Mouse (Mus musculus): ENCODE results near the gene Ugt1a5.
"Not testable (repeated sequence)": the region's sequence is repeated elsewhere in the genome, so short reads cannot be mapped to it uniquely, and the experiment has no call there.

Gene Ugt1a5

DNA sequence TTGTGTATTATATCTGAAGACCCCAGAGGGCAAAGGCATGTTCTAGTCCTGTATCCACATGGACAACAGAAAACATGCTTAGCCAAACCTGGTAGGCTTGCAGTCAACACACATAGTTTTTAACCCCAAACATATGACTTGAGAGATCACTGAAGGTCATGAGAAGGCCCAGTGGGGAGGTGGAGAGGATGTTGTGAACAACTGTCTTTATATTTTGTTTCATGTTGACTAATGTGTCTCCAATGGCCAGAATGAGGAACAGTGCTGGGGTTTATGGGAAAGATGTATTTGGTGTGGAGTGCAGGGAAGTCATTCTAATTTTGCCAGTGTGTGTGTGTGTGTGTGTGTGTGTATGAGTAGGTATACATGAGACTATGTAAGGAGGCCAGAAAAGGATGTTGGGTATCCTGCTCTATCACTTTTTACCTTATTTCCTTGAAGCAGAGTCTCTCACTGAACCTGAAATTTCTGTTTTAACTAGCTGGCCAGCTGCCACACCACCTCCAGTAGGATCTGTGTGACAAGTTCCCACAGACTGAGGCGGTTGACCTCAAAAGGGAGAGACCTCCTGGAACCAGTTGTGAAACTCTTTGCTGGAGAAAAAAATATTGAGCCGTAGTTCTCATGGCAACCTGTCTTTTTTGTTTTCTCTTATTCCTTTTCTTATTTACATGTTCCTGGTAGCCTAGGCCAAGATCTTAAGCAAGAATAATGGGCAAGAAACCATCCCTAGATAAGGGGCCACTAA, 58.4 kb downstream of the Ugt1a5 start:
- DNase-seq (ENCODE audit: low read depth, low spot score): no peak

DNA sequence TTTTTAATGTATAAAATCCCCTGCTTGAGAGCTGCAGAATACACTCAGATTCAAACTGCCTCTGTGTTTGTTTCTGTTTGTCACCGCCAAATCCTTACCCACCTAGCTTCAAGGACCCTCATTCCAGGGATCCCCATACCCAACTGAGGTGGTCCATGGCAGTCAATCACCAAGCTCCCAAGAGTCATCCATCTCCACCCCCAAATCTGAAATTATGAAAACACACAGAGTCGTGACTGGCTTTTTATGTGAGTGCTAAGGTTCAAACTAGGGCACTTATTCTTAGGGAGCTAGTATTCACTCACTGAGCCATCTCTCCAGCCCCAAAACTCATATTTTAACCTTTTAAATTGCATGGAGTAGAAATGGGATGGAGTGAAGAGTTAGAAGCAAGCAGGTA, 59.5 kb downstream of the Ugt1a5 start:
- DNase-seq (ENCODE audit: low read depth, low spot score): not testable (repeated sequence)

DNA sequence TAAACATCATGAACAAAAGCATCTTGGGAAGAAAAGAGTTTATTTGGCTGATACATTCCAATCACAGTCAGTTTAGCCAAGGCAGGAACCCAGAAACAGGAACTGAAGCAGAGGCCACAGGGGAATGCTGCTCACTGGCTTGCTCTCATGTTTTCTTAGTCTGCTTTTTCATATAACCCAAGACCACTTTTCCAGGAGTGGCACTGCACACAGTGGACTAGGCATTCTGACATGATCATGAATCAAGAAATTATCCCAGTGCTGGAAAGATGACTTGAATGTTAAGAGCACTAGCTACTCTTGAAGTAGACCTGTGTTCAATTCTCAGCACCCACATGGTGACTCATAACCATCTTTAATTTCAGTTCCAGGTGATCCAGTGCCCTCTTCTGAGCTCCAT, 59.9 kb downstream of the Ugt1a5 start:
- DNase-seq (ENCODE audit: low read depth, low spot score): no peak

DNA sequence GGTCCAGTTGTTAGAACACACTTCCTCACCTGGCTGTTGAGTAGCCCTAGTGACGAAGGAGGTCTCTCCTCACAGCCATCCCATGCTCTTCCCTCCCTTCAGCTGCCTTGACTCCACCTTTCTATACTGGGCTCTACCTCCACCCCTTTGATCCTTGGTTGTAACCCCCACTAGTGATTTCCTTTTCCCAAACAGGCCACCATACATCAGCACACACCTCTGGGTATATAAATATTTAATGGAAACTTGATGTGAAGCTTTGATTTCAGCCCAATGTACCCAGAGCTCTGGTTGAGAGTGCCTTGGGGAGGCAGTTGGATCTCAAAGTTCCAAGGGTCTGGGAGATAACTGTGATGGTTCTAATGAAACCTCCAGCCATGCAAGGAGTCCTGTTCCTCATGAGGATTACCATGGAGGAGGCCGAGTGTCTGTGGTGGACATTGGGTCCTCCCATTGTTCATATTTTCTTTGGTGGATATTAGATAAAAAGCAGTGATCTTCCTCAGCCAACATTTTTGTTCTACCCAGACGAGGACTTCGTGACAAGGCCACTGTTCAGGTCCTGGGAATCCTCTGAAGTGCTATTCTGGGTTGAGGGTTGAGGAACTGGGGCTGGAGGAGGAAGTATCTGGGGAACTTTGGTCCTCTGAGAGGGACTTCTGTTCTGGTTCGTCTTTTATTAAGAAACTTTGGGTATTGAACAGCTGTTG, 61.0 kb downstream of the Ugt1a5 start, which contains the start of gene Mroh2a:
Mroh2a (plus strand) TSS at position 317 of the 710 bp plus-strand sequence.
- DNase-seq (ENCODE audit: low read depth, low spot score): no peak

DNA sequence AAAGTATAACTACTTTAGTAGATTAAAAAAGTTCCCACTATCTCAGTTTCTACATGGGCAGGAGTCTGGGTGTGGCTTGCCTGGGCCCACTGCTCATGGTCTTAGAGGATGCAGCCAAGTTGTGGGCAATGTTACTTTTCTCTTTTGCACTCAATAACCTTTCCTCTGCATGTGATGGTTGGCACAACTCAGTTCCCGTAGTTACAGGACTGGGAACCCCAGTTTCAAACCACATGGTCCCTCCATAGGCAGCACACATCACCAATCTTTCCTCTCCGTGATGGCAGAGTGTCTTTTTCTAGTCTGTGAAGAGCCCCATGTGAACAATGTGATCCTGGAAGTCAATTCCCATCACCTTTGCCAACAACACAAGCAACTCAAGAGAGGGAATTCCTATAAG, 61.7 kb downstream of the Ugt1a5 start:
- no peak for DNase-seq (ENCODE audit: low read depth, low spot score)

DNA sequence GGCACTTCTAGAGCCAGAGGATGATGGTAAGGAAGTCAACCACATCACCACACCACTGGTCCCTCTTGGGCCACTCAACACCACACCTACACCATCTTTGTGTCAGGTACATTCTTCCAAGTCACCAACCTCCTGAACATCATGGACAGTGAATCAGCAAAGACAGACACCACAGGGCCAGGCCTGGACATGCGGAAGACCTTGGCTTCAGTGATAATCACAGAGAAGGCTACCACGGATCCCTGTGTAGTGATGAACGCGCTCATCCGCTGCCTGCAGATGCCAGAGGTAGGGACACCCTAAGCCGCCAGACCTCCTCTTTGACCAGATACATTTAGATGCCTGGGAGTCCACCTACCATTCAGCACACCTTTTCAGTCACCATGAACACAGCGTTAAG, 62.3 kb downstream of the Ugt1a5 start:
- DNase-seq (ENCODE audit: low read depth, low spot score): no peak

DNA sequence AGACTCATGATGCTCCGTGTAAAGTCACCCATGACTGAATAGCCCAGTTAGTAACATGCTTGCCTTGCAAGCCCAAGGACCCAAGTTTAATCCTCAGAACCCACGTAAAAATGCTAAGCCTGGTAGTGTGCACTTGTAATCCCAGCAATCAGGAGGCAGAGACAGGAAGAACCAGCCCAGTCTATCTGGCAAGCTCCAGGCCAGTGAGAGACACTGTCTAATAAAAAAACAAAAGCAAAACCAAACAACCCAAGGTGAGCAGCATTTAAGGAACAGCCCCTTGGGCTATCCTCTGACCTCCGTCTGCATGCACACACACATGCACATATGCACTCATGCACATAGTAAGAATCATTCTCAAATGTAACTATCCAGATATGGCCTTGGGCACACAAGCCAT, 63.8 kb downstream of the Ugt1a5 start:
- DNase-seq (ENCODE audit: low read depth, low spot score): no peak

DNA sequence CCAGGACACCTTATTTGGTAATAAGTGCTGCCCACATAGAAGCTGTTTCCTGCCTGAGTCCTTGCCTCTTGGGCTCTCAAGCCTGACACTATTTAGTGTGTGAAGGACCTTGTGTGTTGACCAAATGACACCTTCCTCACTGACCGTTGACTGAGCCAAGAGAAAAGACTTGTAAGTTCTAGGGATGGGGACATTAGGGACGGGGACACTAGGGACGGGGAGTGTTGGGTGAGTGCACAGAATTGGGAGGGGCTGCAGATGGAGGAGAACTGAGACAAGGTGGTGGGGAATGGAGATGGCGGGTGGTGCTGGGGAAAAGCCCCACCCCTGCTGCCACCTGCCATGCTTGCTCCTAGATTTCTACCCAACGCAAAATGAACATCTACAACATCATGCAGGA, 64.2 kb downstream of the Ugt1a5 start:
- DNase-seq (ENCODE audit: low read depth, low spot score): no peak

DNA sequence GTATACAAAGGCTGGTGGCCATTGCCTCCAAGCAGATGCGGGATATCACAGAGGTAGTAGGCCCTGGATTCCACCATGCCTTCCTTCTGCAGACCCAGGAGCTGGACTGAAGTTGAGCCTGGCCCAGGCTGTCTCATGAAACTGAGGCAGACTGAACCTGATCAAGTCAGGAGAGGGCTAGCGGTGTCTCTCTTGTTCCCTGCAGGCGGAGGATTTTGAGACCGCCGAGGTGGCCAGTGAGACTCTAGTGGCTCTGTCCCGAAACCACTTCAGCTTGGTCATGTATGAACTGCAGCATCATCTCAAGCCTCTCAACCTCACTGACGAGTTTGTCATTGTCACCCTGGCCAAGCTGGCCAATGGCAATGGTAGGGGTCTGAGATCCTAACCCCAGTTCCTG, 64.6 kb downstream of the Ugt1a5 start:
- no peak for DNase-seq (ENCODE audit: low read depth, low spot score)

DNA sequence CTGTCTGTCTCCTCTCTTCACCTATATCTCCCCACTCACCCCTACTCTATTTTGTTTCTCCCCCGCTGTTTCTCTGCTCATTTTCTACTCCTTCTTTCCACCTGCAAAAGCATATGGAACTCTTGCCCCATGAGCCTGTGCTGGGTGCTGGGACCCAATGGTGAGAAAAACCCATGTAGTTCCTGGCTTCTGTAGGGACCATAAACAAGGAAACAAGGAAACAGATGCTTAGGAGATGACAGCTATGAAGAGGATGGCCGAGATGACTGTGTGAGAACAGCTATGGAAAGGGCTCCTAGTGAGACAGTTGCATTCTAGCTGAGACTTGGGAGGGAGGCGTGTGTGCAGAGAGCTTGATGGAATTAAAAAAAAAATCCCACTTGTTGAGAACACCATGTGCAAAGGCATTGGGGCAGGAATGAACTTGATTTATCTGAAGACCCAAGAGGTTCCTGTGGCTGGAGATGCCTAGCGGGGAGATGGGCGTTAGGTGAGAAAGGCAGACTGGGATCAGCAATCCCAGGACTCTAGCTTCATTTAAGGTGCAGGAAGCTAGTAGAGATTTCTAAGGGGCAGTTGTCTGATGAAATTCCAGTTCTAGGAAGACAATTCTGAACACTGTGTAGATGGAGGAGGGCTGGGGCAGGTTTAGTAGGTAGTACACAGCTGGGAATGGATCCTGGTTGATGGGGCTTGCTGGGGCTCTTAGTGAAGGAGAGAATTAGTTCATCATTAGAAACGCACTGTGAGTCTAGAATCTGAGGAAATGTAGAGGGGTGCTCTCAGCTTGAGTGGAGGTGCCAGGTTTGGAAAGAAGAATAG, 65.4 kb downstream of the Ugt1a5 start:
- DNase-seq (ENCODE audit: low read depth, low spot score): no peak

DNA sequence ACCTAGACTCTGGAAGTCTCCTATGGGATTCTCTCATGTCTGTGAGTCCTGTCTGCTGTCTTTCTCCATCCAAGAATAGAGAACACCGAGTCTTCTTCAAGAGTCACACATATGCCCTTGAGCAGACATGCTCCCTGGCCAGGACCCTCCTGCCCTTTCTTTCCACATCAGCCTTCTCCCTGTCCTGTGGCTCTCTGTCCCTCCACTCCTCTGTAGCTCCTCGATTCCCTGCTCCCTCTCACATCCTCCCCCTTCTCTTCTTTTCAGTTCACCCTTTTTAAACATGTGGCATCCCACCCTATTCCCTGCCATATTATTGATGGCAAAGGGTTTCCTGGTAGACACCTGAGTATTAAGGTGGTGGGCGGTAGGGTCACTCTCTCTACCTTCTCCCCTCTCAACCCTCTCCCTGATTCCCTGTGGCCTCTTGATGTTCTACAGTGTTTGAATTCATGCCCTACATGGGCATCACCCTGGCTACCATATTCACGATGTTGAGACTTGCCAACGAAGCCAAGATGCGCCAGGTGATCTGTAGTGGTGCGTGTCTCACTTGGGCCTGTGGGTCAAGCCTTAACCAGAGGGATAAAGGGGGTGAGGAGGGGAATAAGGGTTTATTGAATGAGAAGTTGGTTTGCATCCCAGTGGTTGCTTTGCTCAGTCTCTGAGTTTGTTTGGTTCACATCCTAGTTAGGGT, 66.1 kb downstream of the Ugt1a5 start:
- no peak for DNase-seq (ENCODE audit: low read depth, low spot score)

DNA sequence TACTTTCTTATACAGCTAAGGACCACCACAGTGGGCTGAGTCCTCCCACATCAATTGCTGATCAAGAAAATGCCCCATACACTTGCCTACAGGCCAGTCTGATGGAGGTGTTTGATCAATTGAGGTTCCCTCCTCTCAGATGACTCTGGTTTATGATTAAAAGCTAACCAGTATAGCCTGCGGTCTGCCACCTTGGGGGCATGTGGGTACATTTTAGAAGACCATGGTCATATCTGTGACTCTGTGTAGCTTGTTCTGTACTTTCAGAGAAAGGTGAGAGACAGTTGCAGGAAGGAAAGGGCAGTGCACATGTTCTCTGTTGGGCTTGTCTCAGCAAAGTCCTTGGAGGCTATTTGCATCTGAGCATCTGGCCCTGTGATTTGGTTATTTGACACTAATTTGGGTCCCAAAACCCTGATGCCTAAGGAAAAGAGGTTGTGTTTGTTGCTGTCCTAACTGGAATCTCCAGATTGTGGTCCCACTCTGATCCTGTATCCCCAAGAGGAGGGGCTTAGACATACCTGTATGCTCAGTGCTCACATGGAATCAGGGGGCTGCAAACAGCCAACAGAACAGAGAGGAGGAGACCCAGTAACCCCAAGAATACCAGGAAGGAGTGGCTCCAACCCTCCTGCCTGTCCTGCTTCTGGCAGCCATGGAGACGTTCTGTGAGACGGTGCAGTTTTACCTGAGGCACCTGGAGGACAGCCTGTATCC, 67.0 kb downstream of the Ugt1a5 start:
- DNase-seq (ENCODE audit: low read depth, low spot score): no peak

DNA sequence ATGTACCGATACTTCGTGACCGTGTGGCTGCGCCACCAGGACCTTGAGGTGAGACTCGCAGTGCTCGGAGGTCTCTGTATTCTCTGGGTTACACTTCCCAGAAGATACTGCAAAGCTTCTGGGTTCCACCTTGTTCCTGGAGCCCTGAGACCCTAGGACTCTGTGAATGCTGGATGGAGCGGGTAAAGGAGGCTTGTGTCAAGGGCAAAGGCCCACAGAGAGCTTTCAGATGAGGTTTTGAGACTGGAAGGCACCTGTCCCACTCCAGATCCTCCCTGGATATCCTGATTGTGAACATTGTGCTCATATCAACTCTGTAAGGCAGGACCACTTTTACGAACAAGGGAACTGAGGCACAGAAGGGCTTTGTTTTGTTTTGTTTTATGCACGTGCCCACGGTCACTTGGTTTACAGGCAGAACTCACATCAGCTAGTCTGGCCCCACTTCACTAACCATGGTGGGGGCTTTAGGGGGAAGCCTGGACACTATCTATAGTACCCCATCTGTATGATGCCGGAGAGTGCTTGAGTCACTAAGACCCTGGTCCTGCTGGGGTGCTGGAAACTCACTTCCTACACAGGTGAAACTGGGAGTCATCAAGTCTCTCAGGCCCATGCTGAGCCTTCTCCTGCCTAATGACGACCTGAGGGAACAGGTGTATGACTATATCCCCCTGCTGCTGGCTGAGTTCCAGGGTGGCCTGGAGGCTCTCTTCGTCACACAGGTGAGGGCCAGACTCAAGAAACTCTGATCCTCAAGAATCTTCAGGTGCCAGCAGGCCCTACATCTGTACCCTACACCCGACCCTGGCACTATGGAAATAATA, 67.8 kb downstream of the Ugt1a5 start:
- no peak for DNase-seq (ENCODE audit: low read depth, low spot score)

DNA sequence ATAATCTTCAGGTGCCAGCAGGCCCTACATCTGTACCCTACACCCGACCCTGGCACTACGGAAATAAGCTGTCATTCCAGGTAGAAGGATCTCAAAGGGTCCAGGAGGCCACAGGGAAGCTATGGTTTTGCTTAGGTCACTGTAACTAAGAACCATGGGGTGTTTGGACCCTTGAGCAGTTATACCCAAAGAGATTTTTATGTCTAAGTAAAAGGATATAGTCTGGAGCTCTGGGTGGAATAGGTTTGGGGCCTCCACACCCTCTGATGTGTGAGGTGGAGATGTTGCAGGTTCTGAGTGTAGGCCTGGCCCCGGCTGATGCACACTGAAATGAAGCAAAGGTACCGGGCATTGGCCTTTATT, 68.4 kb downstream of the Ugt1a5 start:
- DNase-seq (ENCODE audit: low read depth, low spot score): no peak

DNA sequence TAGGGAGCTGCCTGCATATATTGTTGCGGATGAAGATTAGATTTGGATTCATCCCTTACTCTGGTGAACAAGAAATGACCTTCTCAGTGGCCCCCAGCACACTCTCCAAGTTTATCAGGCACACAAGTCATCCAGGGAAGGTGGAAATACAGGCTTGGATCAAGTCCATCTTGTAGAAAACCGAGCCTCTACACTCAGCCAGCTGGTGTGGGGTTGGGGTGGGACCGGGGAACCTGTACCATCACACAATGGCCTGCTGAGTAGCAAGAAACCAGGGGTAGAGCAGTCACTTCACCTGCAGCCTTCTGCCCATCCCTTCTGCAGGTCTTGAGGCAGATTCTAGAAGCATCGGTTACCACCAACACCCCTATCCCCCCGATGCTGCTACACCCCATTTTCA, 68.8 kb downstream of the Ugt1a5 start:
- no peak for DNase-seq (ENCODE audit: low read depth, low spot score)

DNA sequence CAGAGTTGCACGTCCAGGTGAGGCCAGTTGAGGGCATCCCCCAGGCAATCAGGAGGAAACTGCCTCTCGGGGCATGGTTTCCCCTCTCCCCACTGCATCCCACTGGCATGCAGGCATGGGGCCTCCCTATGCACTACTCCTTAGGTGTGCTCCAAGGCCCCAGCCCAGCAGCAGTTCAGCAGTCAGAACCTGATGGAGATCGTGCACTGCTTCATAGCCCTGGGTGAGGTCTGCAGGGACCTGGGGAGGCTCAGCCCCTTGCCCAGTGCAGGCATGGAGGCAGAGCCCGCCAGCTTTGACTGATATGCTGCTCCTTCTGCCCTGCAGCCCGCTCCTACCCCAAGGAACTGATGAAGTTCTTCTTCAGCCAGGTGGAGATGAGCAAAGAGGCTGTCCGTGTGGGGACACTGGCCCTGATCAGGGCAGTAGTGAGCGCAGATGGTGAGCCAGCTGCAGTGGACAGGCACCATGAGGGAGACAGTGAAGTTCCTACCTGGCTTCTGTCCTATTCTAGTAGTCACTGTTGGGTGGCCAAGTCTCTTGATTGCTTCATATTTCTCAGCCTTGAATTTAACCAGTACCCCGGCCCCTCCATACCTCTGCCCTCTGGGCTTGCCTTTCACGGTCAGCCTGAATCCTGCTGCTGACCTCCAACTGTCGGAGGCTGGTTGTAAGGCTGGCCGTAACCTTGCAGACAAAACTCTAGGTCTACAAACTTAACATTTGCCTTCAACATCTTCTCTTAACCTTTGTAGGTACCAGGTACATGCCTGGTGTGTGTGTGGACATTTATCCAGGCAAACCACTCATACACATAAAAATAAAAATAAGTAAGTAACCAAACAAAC, 69.5 kb downstream of the Ugt1a5 start:
- no peak for DNase-seq (ENCODE audit: low read depth, low spot score)

DNA sequence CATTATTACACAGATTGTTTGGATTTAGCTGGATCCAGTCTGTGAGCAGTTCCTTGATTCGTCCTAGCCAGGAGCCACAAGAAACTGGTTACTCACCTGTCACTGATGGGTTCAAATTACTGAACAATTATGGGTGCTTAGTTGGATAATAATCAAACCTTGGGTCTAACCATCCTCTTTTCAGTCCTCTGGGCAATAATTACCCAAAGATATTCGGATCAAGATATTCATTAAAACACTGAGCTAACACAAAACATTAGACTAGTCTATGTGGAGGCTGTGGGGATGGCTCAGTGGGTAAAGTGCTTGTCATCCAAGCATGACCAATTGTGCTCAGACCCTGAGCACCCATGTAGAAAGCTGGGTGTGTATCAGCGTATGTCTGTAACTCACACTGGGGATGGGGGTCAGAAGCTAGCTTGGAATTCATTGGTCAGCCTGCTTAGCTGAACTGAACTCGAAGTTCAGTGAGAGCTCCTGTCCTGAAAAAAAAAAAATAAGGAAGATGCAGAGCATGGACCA, 70.1 kb downstream of the Ugt1a5 start:
- no peak for DNase-seq (ENCODE audit: low read depth, low spot score)

DNA sequence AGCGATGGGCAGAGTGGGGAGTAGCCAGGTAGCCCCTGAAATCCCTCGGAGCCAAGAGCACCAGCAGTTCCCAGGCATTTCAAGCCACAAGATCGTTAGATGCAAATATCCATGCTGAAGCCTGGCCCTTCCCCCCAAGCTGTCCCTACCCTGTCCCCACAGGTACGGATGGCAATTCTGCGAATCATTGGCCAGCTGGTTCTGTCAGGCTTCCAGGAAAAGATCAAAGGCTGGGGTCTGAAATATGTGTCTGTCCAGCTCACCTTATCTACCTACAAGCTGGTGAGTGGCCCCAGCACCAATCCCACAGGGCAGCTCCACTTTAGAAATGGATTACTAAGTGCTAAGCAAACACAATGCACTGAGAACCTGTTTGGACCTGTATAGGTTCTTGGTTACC, 71.5 kb downstream of the Ugt1a5 start:
- no peak for DNase-seq (ENCODE audit: low read depth, low spot score)

DNA sequence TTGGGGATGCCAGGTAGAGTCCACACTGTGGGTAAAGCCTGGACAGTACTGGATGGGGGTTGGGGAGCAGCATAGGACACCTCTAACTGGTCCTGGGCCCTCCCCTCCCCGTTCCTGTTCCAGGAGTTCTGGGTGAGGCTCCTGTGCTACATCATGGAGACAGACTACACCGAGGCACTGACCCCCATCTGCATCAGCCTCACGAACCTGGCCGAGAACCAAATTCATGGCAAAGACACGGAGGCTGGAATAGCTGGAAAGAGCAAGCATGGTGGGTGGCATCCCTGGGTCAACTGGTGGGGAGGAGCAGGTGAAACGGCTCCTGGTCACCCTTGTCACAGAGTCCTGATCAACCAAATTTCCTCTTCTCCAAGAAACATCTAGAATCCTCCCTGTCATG, 73.0 kb downstream of the Ugt1a5 start:
- DNase-seq (ENCODE audit: low read depth, low spot score): no peak
